Mouse (Mus musculus) CD4-positive, CD25-positive, alpha-beta regulatory T cell, adult 2 months (primary cell): Measurements from ENCODE around the gene Dbnl.
"Not testable (repeated sequence)": the region's sequence is repeated elsewhere in the genome, so short reads cannot be mapped to it uniquely, and the experiment has no call there.

ENCODE experiments used
- DNase-seq: peaks from one replicate; pipeline ENCODE4 v3.0.0-alpha.2; 2012; ENCODE audit warnings: low read depth, low spot score

Gene Dbnl

DNA sequence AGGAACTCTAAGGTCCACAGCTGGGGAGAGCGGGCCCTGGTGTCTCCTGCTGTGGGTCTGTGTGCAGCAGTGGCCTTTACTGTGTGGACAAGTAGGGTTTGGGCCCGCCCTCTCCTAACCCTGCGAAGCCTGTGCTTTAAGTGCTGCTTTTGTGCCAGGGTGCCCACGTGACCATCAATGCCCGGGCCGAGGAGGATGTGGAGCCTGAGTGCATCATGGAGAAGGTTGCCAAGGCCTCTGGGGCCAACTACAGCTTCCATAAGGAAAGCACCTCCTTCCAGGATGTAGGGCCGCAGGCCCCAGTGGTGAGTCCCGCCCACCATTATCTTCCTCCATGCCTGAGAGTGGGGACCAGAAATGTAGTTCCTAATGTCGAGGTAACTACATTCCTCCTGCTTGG, 7.0 kb downstream of the Dbnl start:
- DNase-seq: no peak

DNA sequence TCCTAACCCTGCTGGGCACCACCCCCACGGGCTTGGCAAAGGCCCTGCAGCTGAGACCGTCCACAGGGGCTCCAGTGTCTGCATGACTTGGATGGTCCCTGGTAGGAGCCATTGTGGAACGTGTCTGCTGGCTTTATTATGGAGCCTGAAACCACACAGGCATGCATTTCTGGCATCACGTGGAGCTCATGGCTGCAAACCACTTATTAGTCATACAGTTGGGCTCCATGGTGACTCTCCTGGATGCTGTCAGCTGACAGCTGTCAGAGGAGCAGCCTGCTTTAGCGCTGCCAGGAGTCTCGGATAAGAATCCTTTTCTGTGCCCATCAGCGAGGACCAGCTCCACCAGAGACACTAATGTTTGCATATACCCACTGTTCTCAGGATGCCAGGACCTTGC, 7.4 kb downstream of the Dbnl start:
- no peak for DNase-seq

DNA sequence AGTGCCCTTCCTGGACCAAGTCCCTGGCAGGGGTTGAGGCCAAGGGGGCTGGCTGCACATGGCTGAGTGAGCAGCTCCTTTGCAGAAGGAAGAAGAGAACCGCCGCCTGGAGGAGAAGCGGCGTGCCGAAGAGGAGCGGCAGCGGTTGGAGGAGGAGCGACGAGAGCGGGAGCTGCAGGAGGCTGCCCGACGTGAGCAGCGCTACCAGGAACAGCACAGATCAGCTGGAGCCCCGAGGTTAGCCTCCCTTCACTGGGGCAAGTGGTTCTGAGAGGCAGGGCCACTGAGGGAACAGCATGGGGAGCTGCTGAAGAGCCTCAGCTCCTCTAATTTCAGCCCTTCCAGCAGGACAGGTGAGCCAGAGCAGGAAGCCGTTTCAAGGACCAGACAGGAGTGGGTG, 8.7 kb downstream of the Dbnl start:
- DNase-seq: no peak

DNA sequence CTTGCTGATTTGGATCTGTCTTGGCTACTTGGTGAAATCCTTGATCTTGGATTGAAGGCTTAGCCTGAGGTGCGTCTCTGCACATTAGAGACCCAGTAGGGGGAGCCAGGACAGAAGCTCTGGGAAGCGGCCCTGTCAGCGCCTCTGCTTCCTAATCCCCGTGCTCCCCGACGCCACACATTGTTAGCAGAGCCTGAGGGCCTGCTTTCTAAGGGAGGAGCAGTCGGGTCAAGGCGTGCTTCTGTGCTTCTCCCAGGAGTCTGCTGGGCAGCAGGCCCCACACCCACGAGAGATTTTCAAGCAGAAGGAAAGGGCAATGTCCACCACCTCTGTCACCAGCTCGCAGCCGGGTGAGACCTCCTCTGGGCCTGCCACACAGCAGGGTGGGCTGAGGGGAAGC, 9.1 kb downstream of the Dbnl start:
- no peak for DNase-seq

GRCm38 (mm10) chr11:5797928-5798327, 9.6 kb downstream of the Dbnl start:
- DNase-seq: no peak

DNA sequence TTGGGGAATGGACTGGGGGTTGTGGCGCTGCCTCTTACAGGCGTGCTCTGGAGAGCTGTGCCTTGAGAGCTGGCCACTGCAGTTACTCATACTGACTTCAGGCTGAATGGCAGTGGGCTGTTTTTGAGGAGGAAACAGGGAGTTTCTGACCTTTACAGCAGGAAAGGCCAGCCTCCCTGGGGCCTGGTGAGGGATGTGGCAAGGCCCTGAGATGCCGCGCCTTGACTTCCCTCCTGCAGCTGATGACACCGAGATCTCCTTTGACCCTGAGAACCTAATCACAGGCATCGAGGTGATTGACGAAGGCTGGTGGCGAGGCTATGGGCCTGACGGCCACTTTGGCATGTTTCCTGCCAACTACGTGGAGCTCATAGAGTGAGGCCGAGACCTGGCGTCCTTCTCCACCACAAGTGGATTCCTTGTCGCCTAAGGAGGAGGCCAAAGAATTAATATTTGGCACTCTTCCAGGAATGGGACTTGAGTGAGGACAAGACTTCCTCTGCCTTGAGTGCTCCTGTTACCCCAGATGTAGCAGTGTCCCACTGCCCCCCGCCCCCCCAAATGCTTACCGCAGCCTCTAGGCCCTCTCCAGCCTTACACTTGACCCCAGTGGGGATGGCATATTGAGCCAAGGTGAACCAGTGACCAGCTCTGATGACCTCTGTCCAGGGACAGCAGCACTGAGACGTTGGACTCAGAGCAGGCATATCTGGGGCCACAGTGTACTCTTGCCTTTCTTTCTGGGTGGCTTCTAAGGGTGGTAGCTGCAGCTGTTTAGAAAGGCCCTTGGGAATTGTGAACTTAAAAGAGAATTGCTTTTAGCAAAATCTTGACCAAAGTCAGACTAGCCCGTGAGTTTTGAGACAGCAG, 11.6 kb downstream of the Dbnl start:
- no peak for DNase-seq

GRCm38 (mm10) chr11:5801511-5801910, 13.2 kb downstream of the Dbnl start:
- no peak for DNase-seq

GRCm38 (mm10) chr11:5802005-5802404, 13.7 kb downstream of the Dbnl start:
- no peak for DNase-seq

DNA sequence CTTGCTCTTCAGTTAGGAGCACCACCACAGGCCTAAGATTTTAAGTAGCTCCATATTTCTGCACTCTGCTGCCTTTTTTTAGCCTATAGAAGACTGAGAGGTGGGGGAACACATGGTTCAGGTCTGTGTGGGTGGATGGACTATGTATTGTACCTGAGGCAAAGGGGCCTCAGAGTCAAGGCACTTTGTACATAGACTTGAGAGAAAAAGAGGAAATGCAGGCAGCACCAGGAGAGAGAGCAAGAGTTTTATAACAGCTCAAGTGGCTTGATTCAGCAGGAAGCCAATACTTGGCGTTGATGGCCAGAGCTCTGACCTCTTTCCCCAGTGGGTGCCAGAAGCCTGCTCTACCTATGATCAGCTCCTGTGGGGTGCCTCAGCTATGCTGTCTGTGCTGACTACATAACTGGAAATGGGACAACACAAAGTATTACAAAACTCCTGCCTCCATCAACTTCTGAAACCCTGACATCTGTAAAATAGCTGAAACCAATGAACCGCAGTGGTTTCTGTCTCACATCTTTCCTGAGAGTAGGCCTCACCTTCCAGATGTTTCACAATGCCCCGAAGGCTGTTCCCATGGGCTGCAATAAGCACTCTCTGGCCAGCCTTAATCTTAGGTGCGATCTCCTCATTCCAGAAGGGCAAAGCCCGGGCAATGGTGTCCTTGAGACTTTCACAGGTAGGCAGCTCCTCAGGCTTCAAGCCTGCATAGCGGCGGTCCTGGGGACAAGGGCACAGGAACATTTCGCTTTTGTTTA, 14.3 kb downstream of the Dbnl start:
- no peak for DNase-seq

DNA sequence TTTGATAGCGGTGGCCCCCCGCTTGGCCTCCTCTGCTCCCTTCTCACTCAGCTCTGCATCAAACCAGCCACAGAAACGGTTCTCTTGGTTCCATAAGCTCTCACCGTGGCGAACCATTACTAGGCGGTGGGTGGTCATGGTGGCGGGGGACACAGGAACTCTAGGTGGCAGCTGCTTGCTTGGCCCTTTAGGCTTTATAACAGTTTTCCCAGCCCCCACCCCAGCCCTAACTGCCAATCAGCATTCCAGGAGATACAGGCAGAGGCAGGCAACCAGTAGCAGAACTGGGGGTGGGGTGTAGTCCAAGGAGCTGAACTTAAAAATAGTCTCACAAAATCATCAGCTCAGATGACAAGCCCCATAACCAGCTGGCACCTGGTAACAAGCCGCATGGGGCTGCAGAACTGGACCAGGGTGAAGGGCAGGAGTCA, 15.3 kb downstream of the Dbnl start, which contains the start of gene Pgam2:
Gene Pgam2, minus strand, starts transcription at position 183 of the 431 bp plus-strand sequence.
- no peak for DNase-seq

GRCm38 (mm10) chr11:5804174-5804573, 15.9 kb downstream of the Dbnl start:
- DNase-seq: no peak

GRCm38 (mm10) chr11:5805711-5806110, 17.4 kb downstream of the Dbnl start:
- DNase-seq: no peak

- DNase-seq: no peak
Measured at GRCm38 (mm10) chr11:5807956-5808355, 19.7 kb downstream of the Dbnl start.

- DNase-seq: not testable (repeated sequence)
Measured at GRCm38 (mm10) chr11:5809487-5809886, 21.2 kb downstream of the Dbnl start.

DNA sequence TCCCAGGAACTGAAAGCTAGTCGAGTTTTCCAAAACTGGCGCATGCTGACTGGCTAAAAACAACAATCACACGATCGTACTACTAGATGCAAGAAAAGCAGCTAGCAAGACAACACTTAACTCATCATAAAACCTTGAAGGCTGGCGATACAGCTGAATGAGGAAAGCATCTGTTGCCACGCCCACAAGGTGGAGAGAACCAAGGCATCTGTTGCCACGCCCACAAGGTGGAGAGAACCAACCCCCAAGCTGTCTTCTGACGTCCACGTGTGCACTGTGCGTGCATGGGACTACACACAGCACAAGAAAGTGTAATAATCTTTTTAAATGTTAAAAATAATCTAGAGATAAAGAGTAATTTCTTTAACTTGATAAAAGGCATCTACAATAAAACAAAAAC, 25.1 kb downstream of the Dbnl start:
- no peak for DNase-seq

GRCm38 (mm10) chr11:5819223-5819622, 30.9 kb downstream of the Dbnl start:
- no peak for DNase-seq

GRCm38 (mm10) chr11:5825432-5825831, 37.1 kb downstream of the Dbnl start:
- DNase-seq: no peak

GRCm38 (mm10) chr11:5827931-5828330, 39.6 kb downstream of the Dbnl start:
- no peak for DNase-seq

- no peak for DNase-seq
Measured at GRCm38 (mm10) chr11:5828509-5829191, 40.4 kb downstream of the Dbnl start.

- DNase-seq: no peak
Measured at GRCm38 (mm10) chr11:5829327-5829726, 41.0 kb downstream of the Dbnl start.

- DNase-seq: no peak
Measured at GRCm38 (mm10) chr11:5834506-5834905, 46.2 kb downstream of the Dbnl start.

DNA sequence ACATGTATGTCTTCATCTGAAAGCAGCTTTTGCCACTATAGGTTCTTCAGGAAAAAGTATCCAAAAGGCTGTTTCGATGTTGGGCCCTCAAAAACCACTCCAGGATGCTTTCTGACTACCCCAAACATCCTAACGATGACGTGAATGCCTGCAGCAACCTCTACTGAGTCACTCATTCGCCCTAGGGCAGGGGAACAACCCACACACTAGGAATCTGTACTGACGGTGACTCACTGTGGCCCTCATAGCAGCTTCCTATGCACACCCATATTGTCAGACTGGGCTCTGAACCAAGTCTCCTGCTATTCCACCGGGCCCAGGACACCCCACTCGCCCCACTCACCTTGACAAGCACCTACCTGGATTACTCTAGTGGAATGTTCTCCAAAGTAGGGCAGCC, 46.8 kb downstream of the Dbnl start:
- DNase-seq: no peak
